Mouse (Mus musculus) heart, adult 2 months (tissue): ENCODE measurements around the gene Ptpn23. TPM values are rescaled to one million over a fixed set of nuclear protein-coding genes. Genes with fewer than 3 reads are reported as not detected.

ENCODE experiments used
- DNase-seq, 2 experiments: peaks; one replicate each; pipeline ENCODE4 v3.0.0; 2021
- H3K27ac ChIP-seq: fragments of 200-600 bp; 2 replicates; pipeline ENCODE4 v1.8.1; 2022
- H3K27me3 ChIP-seq: fragments of 200-500 bp; 2 replicates; pipeline ENCODE4 v1.6.1; 2012; ENCODE audit warnings: mild to moderate bottlenecking, low read length, inconsistent platforms, mixed read lengths; ENCODE audit not compliant: control insufficient read depth, insufficient read depth
- H3K36me3 ChIP-seq: fragments of 200-500 bp; 2 replicates; pipeline ENCODE4 v1.6.1; 2012; ENCODE audit warnings: low read length, inconsistent platforms; ENCODE audit not compliant: control insufficient read depth, insufficient read depth
- H3K4me1 ChIP-seq: fragments of 200-500 bp; 2 replicates; pipeline ENCODE4 v1.6.1; 2011; ENCODE audit warnings: low read length; ENCODE audit not compliant: control insufficient read depth, insufficient read depth
- H3K4me3 ChIP-seq: fragments of 200-600 bp; 2 replicates; pipeline ENCODE4 v1.8.1; 2022
- H3K79me2 ChIP-seq: fragments of 200-500 bp; replicated peaks from 2 replicates; pipeline ENCODE4 v1.6.1; 2012; ENCODE audit warnings: mild to moderate bottlenecking, inconsistent platforms, low read length, moderate library complexity, mixed read lengths; ENCODE audit not compliant: control insufficient read depth, insufficient read depth
- H3K9ac ChIP-seq: fragments of 200-500 bp; 2 replicates; pipeline ENCODE4 v1.6.1; 2012; ENCODE audit warnings: low read depth, mild to moderate bottlenecking, control low read depth, inconsistent platforms, low read length, mixed read lengths
- CTCF ChIP-seq: fragments of 200-600 bp; IDR thresholded peaks from 2 replicates; pipeline ENCODE4 v1.8.1; 2022; ENCODE audit warnings: antibody characterized with exemption, mild to moderate bottlenecking, moderate library complexity
- EP300 ChIP-seq: fragments of 200-500 bp; IDR thresholded peaks from 2 replicates; pipeline ENCODE4 v1.6.1; 2011; ENCODE audit warnings: low read depth, low read length, control low read depth; ENCODE audit not compliant: insufficient read depth
- POLR2A ChIP-seq: fragments of 200-500 bp; IDR thresholded peaks from 2 replicates; pipeline ENCODE4 v1.6.1; 2011; ENCODE audit warnings: mild to moderate bottlenecking, low read depth, low read length, control low read depth; ENCODE audit not compliant: insufficient read depth
- WGBS: fragments of 180-500 bp; shearing (Covaris S2); methylation state at CpG from one replicate; pipeline ENCODE4 v1.1.7; 2018; 5-methylcytosine and 5-hydroxymethylcytosine counted together
- intact Hi-C: fragments of 180-260 bp; cut with DNase I; formaldehyde crosslinking; loops from one replicate; pipeline ENCODE4 v1.15.1; 2025
- long read RNA-seq: library from polyadenylated mRNA; stranded (forward); transcript quantifications from one replicate; pipeline ENCODE4 v2.0.0, GENCODE M21; 2021
- polyA plus RNA-seq: library from polyadenylated mRNA; depleted of rRNA; stranded (reverse); fragments of >200 nt; gene quantifications from 2 replicates; pipeline ENCODE4 v1.2.3, GENCODE M21; 2012; rRNA removed
- total RNA-seq, 2 experiments: library from RNA; stranded (reverse); gene quantifications; 2 replicates each; pipeline ENCODE4 v1.2.3; 2021

Ptpn23 gene
- total RNA-seq (10 to 100 TPM; 12.9 to 15.2 TPM), polyA plus RNA-seq (10.5 and 15.4 TPM in 2 replicates)
- long read RNA-seq, partial matches to known transcripts, result 4 of 4 reads
- long read RNA-seq, other reads (novel, unspliced or antisense), result 0 of 4 reads

DNA sequence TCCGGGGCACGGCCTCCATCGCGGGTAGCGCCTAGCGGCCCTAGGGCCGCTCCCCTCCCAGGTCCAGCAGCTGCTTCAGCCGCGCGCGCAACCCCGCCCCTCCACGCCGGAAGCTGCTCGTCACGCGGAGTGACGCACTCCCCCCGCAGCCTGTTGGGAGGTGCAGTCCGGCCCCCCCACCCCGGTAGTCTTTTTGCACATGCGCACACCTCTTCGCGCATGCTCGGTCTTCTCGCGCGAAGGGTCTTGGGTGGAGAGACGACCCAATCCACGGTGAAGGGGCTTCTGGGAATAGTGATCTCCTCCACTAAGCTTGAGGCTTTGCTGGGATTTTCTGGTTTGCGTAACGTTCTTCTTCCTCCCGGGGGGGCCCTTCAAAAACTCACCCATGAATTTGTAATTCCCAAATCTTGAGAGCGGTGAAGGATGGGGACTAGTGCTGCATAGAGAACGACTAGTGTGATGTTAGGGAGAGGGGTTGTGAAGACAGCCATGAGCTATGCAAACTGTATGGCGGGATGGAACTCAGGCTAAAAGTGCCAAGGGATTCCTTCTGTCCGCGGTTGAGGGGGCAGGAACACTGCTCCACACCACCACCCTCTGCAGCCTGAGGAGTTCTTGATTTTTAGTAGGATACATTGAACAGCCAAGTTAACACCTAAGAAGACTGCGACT, at the start of gene Ptpn23:
TSS of gene Ptpn23 (minus strand) at position 115 of the 675 bp plus-strand sequence.
- intact Hi-C loops, result loop anchor here (5.0 to 10.0 kb wide), 2 partner anchors 76 to 867 kb away; partner anchors contain the start of genes Epm2aip1, Mlh1 and Scap
- peak; percentile 95 to 96 for DNase-seq

GRCm38 (mm10) chr9:110452523-110452922, 44.5 kb upstream of the Ptpn23 start:
- Histone ChIP-seq H3K36me3 (no peaks in the 10 kb centered on the region), H3K4me3 (no peak overlapping the region), H3K9ac (no peak overlapping the region), H3K4me1 (peaks cover 3% of the 10 kb centered on the region), H3K79me2 (no peaks in the 10 kb centered on the region), H3K27me3 (no peaks in the 10 kb centered on the region), H3K27ac (no peak overlapping the region)
- intact Hi-C loops, result loop anchor here (5.0 kb wide), 1 partner anchor 255 kb away; no protein-coding TSS in a partner anchor
- DNase-seq, result no peak
- TF ChIP-seq EP300, result no peak
- TF ChIP-seq POLR2A, result no peak
- no peak for TF ChIP-seq CTCF
- WGBS, result 60% methylated on average over 3 of the region's 3 CpGs

More for the DNA sequence above, at the start of gene Ptpn23:
- Histone ChIP-seq H3K27me3 (no peaks in the 10 kb centered on the region), H3K79me2 (peaks cover 2% of the 10 kb centered on the region), H3K27ac (peak within 1 kb of the TSS; percentile 93), H3K9ac (peak within 1 kb of the TSS; percentile 86), H3K4me1 (peaks cover 2% of the 10 kb centered on the region), H3K4me3 (peak within 1 kb of the TSS; percentile 82), H3K36me3 (no peaks in the 10 kb centered on the region)
- under 1% methylated on average over 39 of the region's 39 CpGs for whole genome bisulfite sequencing
- TF ChIP-seq POLR2A, result peak; percentile 90
- no peak for TF ChIP-seq CTCF
- TF ChIP-seq EP300, result peak; percentile 79

- H3K27ac ChIP-seq, result no peak overlapping the region
- intact Hi-C loops, result loop anchor here (5.0 kb wide), 1 partner anchor 183 kb away; no protein-coding TSS in a partner anchor
- WGBS, result 16% methylated on average over 11 of the region's 11 CpGs
- H3K27me3 ChIP-seq, result no peaks in the 10 kb centered on the region
- H3K4me3 ChIP-seq, result no peak overlapping the region
- peak; percentile 69; the same call in 1 of the 2 replicates for TF ChIP-seq EP300
- TF ChIP-seq POLR2A, result no peak
- TF ChIP-seq CTCF, result peak; percentile 79
- H3K4me1 ChIP-seq, result peaks cover 3% of the 10 kb centered on the region
- peak; percentile 67 to 72 for DNase-seq
- no peaks in the 10 kb centered on the region for H3K36me3 ChIP-seq
- H3K79me2 ChIP-seq, result no peaks in the 10 kb centered on the region
- no peak overlapping the region for H3K9ac ChIP-seq
These were observed 41.0 kb upstream of the Ptpn23 start for GRCm38 (mm10) chr9:110448857-110449617.

GRCm38 (mm10) chr9:110448356-110448755, 40.3 kb upstream of the Ptpn23 start:
- Histone ChIP-seq H3K36me3 (no peaks in the 10 kb centered on the region), H3K4me1 (peaks cover 3% of the 10 kb centered on the region), H3K27ac (no peak overlapping the region), H3K9ac (no peak overlapping the region), H3K4me3 (no peak overlapping the region), H3K79me2 (no peaks in the 10 kb centered on the region), H3K27me3 (no peaks in the 10 kb centered on the region)
- intact Hi-C loops, result loop anchor here (5.0 kb wide), 1 partner anchor 184 kb away; no protein-coding TSS in a partner anchor
- TF ChIP-seq POLR2A, result no peak
- no peak for TF ChIP-seq EP300
- TF ChIP-seq CTCF, result no peak
- DNase-seq, result no peak
- 80% methylated on average over 15 of the region's 15 CpGs for WGBS

DNA sequence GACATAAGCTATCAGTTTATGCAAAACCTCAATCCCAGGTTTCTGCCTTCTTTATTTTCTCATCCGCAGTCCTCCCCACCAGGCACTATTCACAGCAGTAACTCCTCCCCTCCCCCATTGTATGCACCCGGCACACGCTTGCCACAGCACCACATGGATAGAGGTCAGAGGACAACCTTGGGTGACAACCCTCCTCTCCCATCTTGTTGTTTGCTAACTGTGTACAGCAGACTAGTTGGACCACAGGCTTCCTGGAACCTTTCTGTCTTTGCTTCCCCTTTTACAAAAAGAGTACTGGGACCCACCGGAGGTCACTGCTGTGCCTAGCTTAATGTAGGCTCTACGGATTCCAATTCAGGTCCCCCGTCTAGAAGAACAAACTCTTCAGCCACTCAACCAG, 32.5 kb upstream of the Ptpn23 start:
- H3K9ac ChIP-seq, result no peak overlapping the region
- no peak overlapping the region for H3K4me3 ChIP-seq
- 89% methylated on average over 6 of the region's 6 CpGs for WGBS
- no peaks in the 10 kb centered on the region for H3K27me3 ChIP-seq
- H3K79me2 ChIP-seq, result no peaks in the 10 kb centered on the region
- TF ChIP-seq POLR2A, result no peak
- no peak for TF ChIP-seq CTCF
- TF ChIP-seq EP300, result no peak
- DNase-seq, result no peak
- intact Hi-C loops, result loop anchor here (5.0 kb wide), 1 partner anchor 342 kb away; no protein-coding TSS in a partner anchor
- no peak overlapping the region for H3K27ac ChIP-seq
- no peaks in the 10 kb centered on the region for H3K36me3 ChIP-seq
- H3K4me1 ChIP-seq, result no peaks in the 10 kb centered on the region
